Mouse (Mus musculus): Measurements from ENCODE around the gene Hbq1b. TPM values are rescaled to one million over a fixed set of nuclear protein-coding genes. Genes with fewer than 3 reads are reported as not detected.
"Not testable (repeated sequence)": the region's sequence is repeated elsewhere in the genome, so short reads cannot be mapped to it uniquely, and the experiment has no call there.

Gene Hbq1b
- polyA plus RNA-seq, 2 experiments = 127 to 157 TPM

- peak overlapping the region; percentile 10 to 23 for H3K4me3 ChIP-seq (ENCODE audit: insufficient read depth in 1 of 2, low read depth in 2 of 2, low read length in 2 of 2)
- TF ChIP-seq EP300 (IDR thresholded peaks at IDR 0.05; ENCODE audit: low read depth) = peak; percentile 82
- peaks cover 26% of the 10 kb centered on the region for H3K36me3 ChIP-seq (replicated peaks; ENCODE audit: control insufficient read depth, insufficient read depth, low read depth)
- peak overlapping the region; percentile 85 for H3K9ac ChIP-seq (replicated peaks)
- not testable (repeated sequence) for H3K27me3 ChIP-seq (ENCODE audit: control insufficient read depth, insufficient read depth, low read length); H3K9me3 ChIP-seq (ENCODE audit: control insufficient read depth, low read length); ATAC-seq (ENCODE audit: insufficient read depth)
- peaks cover 48 to 60% of the 10 kb centered on the region in 2 experiments for H3K4me1 ChIP-seq (replicated peaks; ENCODE audit: control insufficient read depth in 2 of 2, insufficient read depth in 2 of 2, low read length in 1 of 2)
- peak overlapping the region; percentile 100 for H3K27ac ChIP-seq
- WGBS (ENCODE audit: insufficient replicate concordance) = 27% methylated on average over 3 of the region's 3 CpGs
- peak overlapping the region; percentile 72 for H3K4me2 ChIP-seq (ENCODE audit: low read depth)
- peak; percentile 57 to 72 (median 70) for DNase-seq (ENCODE audit: low read depth in 3 of 3, low spot score in 3 of 3)
Measured at GRCm38 (mm10) chr11:32293479-32293878, 6.7 kb downstream of the Hbq1b start.

GRCm38 (mm10) chr11:32296203-32296602 is 9.4 kb downstream of the Hbq1b start, which contains the start of gene Hba-a2:
Hba-a2 (plus strand) TSS chr11:32296489.
- DNase-seq (ENCODE audit: low read depth in 3 of 3, low spot score in 3 of 3); H3K9me3 ChIP-seq (ENCODE audit: control insufficient read depth, low read length); H3K27me3 ChIP-seq (ENCODE audit: control insufficient read depth, insufficient read depth, low read length): not testable (repeated sequence)
- peaks cover 15% of the 10 kb centered on the region for H3K36me3 ChIP-seq (replicated peaks; ENCODE audit: control insufficient read depth, insufficient read depth, low read depth)
- H3K4me1 ChIP-seq (replicated peaks; ENCODE audit: control insufficient read depth in 2 of 2, insufficient read depth in 2 of 2, low read length in 1 of 2) = peaks cover 35 to 46% of the 10 kb centered on the region in 2 experiments
- H3K27ac ChIP-seq = peak within 1 kb of the TSS; percentile 100
- peak within 1 kb of the TSS; percentile 91 for H3K9ac ChIP-seq (replicated peaks)
- peak; percentile 79 for ATAC-seq (ENCODE audit: insufficient read depth)
- no CpG with 5 or more reads among the region's 4 CpGs for WGBS (ENCODE audit: insufficient replicate concordance)
- H3K4me2 ChIP-seq (ENCODE audit: low read depth) = peak within 1 kb of the TSS; percentile 72
- H3K4me3 ChIP-seq (ENCODE audit: insufficient read depth in 1 of 2, low read depth in 2 of 2, low read length in 2 of 2) = peak within 1 kb of the TSS; percentile 62 to 69

- ATAC-seq (ENCODE audit: insufficient read depth) (peak; percentile 2; the same call in 1 of the 2 replicates), DNase-seq (ENCODE audit: low read depth in 3 of 3, low spot score in 3 of 3) (peak in 2 of 3 experiments; percentile 54 to 57)
- H3K4me1 ChIP-seq (replicated peaks; ENCODE audit: control insufficient read depth in 2 of 2, insufficient read depth in 2 of 2, low read length in 1 of 2) = peaks cover 23 to 37% of the 10 kb centered on the region in 2 experiments
- peak overlapping the region; percentile 97 for H3K27ac ChIP-seq
- peak overlapping the region; percentile 56 for H3K4me2 ChIP-seq (ENCODE audit: low read depth)
- H3K9ac ChIP-seq (replicated peaks) = peak overlapping the region; percentile 91
- H3K4me3 ChIP-seq (ENCODE audit: insufficient read depth in 1 of 2, low read depth in 2 of 2, low read length in 2 of 2) = peak overlapping the region; percentile 62 to 69
- WGBS (ENCODE audit: insufficient replicate concordance) = 6% methylated on average over 2 of the region's 2 CpGs
- H3K36me3 ChIP-seq (replicated peaks; ENCODE audit: control insufficient read depth, insufficient read depth, low read depth) = peaks cover 19% of the 10 kb centered on the region
- not testable (repeated sequence) for H3K27me3 ChIP-seq (ENCODE audit: control insufficient read depth, insufficient read depth, low read length); H3K9me3 ChIP-seq (ENCODE audit: control insufficient read depth, low read length)
Measured at GRCm38 (mm10) chr11:32297417-32297816, 10.7 kb downstream of the Hbq1b start.

- H3K4me3 ChIP-seq (ENCODE audit: insufficient read depth in 1 of 2, low read depth in 2 of 2, low read length in 2 of 2) = peak overlapping the region; percentile 27 to 62
- no peaks in the 10 kb centered on the region; the same call in 1 of the 2 replicates for H3K27me3 ChIP-seq (ENCODE audit: control insufficient read depth, insufficient read depth, low read length)
- H3K9ac ChIP-seq (replicated peaks) = peak overlapping the region; percentile 91
- H3K27ac ChIP-seq = peak overlapping the region; percentile 97
- ATAC-seq (ENCODE audit: insufficient read depth) = peak; percentile 44
- TF ChIP-seq EP300 (IDR thresholded peaks at IDR 0.05; ENCODE audit: low read depth) = peak; percentile 57
- no peak for TF ChIP-seq CTCF (IDR thresholded peaks at IDR 0.05; ENCODE audit: low read depth)
- H3K9me3 ChIP-seq (ENCODE audit: control insufficient read depth, low read length) = no peaks in the 10 kb centered on the region
- peaks cover 20% of the 10 kb centered on the region for H3K36me3 ChIP-seq (replicated peaks; ENCODE audit: control insufficient read depth, insufficient read depth, low read depth)
- 78% methylated on average over 1 of the region's 1 CpGs for WGBS (ENCODE audit: insufficient replicate concordance)
- peak overlapping the region; percentile 56 for H3K4me2 ChIP-seq (ENCODE audit: low read depth)
- peak; percentile 70 to 75 (median 70) for DNase-seq (ENCODE audit: low read depth in 3 of 3, low spot score in 3 of 3)
- H3K4me1 ChIP-seq (replicated peaks; ENCODE audit: control insufficient read depth in 2 of 2, insufficient read depth in 2 of 2, low read length in 1 of 2) = peaks cover 19 to 32% of the 10 kb centered on the region in 2 experiments
Measured at GRCm38 (mm10) chr11:32297866-32298531, 11.2 kb downstream of the Hbq1b start.

DNA sequence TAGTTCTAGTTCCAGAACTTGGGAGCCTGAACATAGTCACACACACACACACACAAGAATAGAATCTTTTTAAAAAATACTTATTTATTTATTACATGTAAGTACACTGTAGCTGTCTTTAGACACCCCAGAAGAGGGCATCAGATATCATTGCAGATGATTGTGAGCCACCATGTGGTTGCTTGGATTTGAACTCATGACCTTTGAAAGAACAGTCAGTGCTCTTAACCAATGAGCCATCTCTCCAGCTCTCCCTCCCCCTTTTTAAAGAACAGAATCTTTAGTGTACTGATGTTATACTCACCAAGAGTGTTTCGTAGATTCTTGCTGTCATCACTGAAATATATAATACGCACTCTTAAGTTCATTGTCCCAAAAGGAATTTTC is 11.8 kb downstream of the Hbq1b start:
- no peaks in the 10 kb centered on the region for H3K9me3 ChIP-seq (ENCODE audit: control insufficient read depth, low read length)
- H3K27me3 ChIP-seq (ENCODE audit: control insufficient read depth, insufficient read depth, low read length) = no peaks in the 10 kb centered on the region; the same call in 1 of the 2 replicates
- no peak for TF ChIP-seq EP300 (IDR thresholded peaks at IDR 0.05; ENCODE audit: low read depth)
- no peak for TF ChIP-seq CTCF (IDR thresholded peaks at IDR 0.05; ENCODE audit: low read depth)
- peak overlapping the region; percentile 56 for H3K4me2 ChIP-seq (ENCODE audit: low read depth)
- peak overlapping the region; percentile 91 for H3K9ac ChIP-seq (replicated peaks)
- no peak; the same call in 1 of the 2 replicates for ATAC-seq (ENCODE audit: insufficient read depth)
- H3K27ac ChIP-seq = peak overlapping the region; percentile 97
- 88% methylated on average over 2 of the region's 2 CpGs for WGBS (ENCODE audit: insufficient replicate concordance)
- peaks cover 17 to 28% of the 10 kb centered on the region in 2 experiments for H3K4me1 ChIP-seq (replicated peaks; ENCODE audit: control insufficient read depth in 2 of 2, insufficient read depth in 2 of 2, low read length in 1 of 2)
- DNase-seq (ENCODE audit: low read depth in 3 of 3, low spot score in 3 of 3) = peak; percentile 58 to 71 (median 68)
- H3K4me3 ChIP-seq (ENCODE audit: insufficient read depth in 1 of 2, low read depth in 2 of 2, low read length in 2 of 2) = peak overlapping the region; percentile 27 to 62
- peaks cover 20% of the 10 kb centered on the region for H3K36me3 ChIP-seq (replicated peaks; ENCODE audit: control insufficient read depth, insufficient read depth, low read depth)

Measured in liver, embryonic 14.5 days (tissue).